Mouse (Mus musculus) stomach, postnatal 0 days (tissue): ENCODE data around the gene Mvd. TPM values are rescaled to one million over a fixed set of nuclear protein-coding genes. Genes with fewer than 3 reads are reported as not detected.

Experiments
- ATAC-seq: fragments of 200-750 bp; cut with Nextera tagmentation; 2 replicates; pipeline ENCODE4 v1.8.0; 2017; ENCODE audit not compliant: low FRiP score, low TSS enrichment
- DNase-seq: peaks from one replicate; pipeline ENCODE4 v3.0.0-alpha.2; 2016; ENCODE audit warnings: low spot score
- H3K27ac ChIP-seq: fragments of 300-500 bp; sonication (generic); replicated peaks from 2 replicates; pipeline ENCODE4 v1.5.1; 2014; ENCODE audit warnings: mild to moderate bottlenecking, control low read depth
- H3K27me3 ChIP-seq: fragments of 300-500 bp; sonication (generic); 2 replicates; pipeline ENCODE4 v1.6.1; 2014; ENCODE audit warnings: low read length; ENCODE audit not compliant: control insufficient read depth, insufficient read depth
- H3K36me3 ChIP-seq: fragments of 300-500 bp; sonication (generic); 2 replicates; pipeline ENCODE4 v1.6.1; 2014; ENCODE audit warnings: low read length, mixed read lengths; ENCODE audit not compliant: control insufficient read depth, insufficient read depth
- H3K4me1 ChIP-seq: fragments of 300-500 bp; sonication (generic); replicated peaks from 2 replicates; pipeline ENCODE4 v1.6.1; 2014; ENCODE audit warnings: antibody characterized with exemption; ENCODE audit not compliant: control insufficient read depth, insufficient read depth
- H3K4me2 ChIP-seq: fragments of 300-500 bp; sonication (generic); replicated peaks from 2 replicates; pipeline ENCODE4 v1.6.1; 2014; ENCODE audit warnings: low read depth, mild to moderate bottlenecking, control low read depth, moderate library complexity
- H3K4me3 ChIP-seq: fragments of 300-500 bp; sonication (generic); 2 replicates; pipeline ENCODE4 v1.5.1; 2014; ENCODE audit warnings: low read depth, low read length, control low read depth
- H3K9ac ChIP-seq: fragments of 300-500 bp; sonication (generic); 2 replicates; pipeline ENCODE4 v1.6.1; 2014; ENCODE audit warnings: mild to moderate bottlenecking, low read length, control low read depth, mixed read lengths
- H3K9me3 ChIP-seq: fragments of 300-500 bp; sonication (generic); 2 replicates; pipeline ENCODE4 v1.6.1; 2016; ENCODE audit warnings: low read length; ENCODE audit not compliant: control insufficient read depth
- CTCF ChIP-seq: IDR thresholded peaks from 2 replicates; pipeline ENCODE4 v1.5.1; 2016; ENCODE audit warnings: antibody characterized with exemption, low read depth, mild to moderate bottlenecking, moderate library complexity
- EP300 ChIP-seq: optimal IDR thresholded peaks from 2 replicates; pipeline ENCODE3; 2016; ENCODE audit warnings: antibody characterized with exemption
- WGBS: fragments of 180-500 bp; shearing (Covaris S2); extraction: QIAGEN DNeasy Blood & Tissue Kit; methylation state at CpG from one replicate; pipeline ENCODE4 v1.1.7; 2014; 5-methylcytosine and 5-hydroxymethylcytosine counted together
- polyA plus RNA-seq: library from polyadenylated mRNA; unstranded; fragments of >200 nt; fragmentation: Nextera tagmentation; extraction: Ambion mirVana; gene quantifications from 2 replicates; pipeline ENCODE4 v1.2.1, GENCODE M21; 2015

Mvd gene
- polyA plus RNA-seq, 1 experiment from 2014 or later: 34.6 TPM

- Histone ChIP-seq H3K27ac (no peak overlapping the region; the same call in 1 of the 2 replicates), H3K9ac (peak overlapping the region; percentile 27; the same call in 1 of the 2 replicates), H3K27me3 (no peaks in the 10 kb centered on the region; the same call in 1 of the 2 replicates), H3K9me3 (no peaks in the 10 kb centered on the region), H3K4me1 (no peaks in the 10 kb centered on the region; the same call in 1 of the 2 replicates), H3K4me3 (peak overlapping the region; percentile 27), H3K36me3 (no peaks in the 10 kb centered on the region), H3K4me2 (peak overlapping the region; percentile 52)
- WGBS: 35% methylated on average over 7 of the region's 7 CpGs
- DNase-seq (no peak), ATAC-seq (no peak)
- TF ChIP-seq EP300: no peak
- no peak for TF ChIP-seq CTCF
These were observed 16.8 kb upstream of the Mvd start for GRCm38 (mm10) chr8:122459990-122460389.

- H3K4me3 ChIP-seq: no peak overlapping the region
- no peaks in the 10 kb centered on the region; the same call in 1 of the 2 replicates for H3K4me1 ChIP-seq
- H3K36me3 ChIP-seq: no peaks in the 10 kb centered on the region
- H3K9ac ChIP-seq: no peak overlapping the region
- WGBS: 49% methylated on average over 6 of the region's 6 CpGs
- no peak overlapping the region for H3K4me2 ChIP-seq
- TF ChIP-seq EP300 (no peak), CTCF (peak; percentile 56)
- ATAC-seq: no peak
- no peak for DNase-seq
- H3K27ac ChIP-seq: no peak overlapping the region
- H3K27me3 ChIP-seq: no peaks in the 10 kb centered on the region; the same call in 1 of the 2 replicates
- H3K9me3 ChIP-seq: no peaks in the 10 kb centered on the region
These were observed 16.1 kb upstream of the Mvd start for GRCm38 (mm10) chr8:122459218-122459900.

- DNase-seq (no peak), ATAC-seq (no peak)
- H3K4me3 ChIP-seq: no peak overlapping the region
- no peaks in the 10 kb centered on the region; the same call in 1 of the 2 replicates for H3K27me3 ChIP-seq
- WGBS: 65% methylated on average over 11 of the region's 11 CpGs
- H3K4me1 ChIP-seq: no peaks in the 10 kb centered on the region; the same call in 1 of the 2 replicates
- TF ChIP-seq CTCF: no peak
- H3K36me3 ChIP-seq: no peaks in the 10 kb centered on the region
- H3K4me2 ChIP-seq: no peak overlapping the region
- no peak overlapping the region for H3K9ac ChIP-seq
- H3K27ac ChIP-seq: no peak overlapping the region
- H3K9me3 ChIP-seq: no peaks in the 10 kb centered on the region
These were observed 13.9 kb upstream of the Mvd start for GRCm38 (mm10) chr8:122457171-122457570.

DNA sequence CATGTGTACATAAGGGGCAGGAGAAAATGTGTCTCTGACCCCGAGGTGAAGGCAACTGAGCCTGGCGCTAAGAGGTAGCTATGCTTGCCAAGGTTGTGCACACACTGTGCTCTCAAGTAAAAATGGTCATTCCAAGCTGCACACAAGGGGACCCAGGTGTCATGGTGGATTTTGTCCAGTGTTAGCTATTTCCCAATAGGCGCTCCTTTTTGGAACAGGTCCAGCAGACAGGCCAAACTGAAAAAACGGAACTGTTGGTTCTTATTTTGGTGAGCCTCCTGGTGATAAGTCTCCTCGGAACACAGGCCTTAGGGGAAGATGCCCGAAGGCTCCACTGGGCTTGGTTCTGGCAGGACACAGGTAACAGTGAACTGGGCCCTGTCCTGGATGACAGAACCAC lies 11.2 kb upstream of the Mvd start:
- H3K9me3 ChIP-seq: no peaks in the 10 kb centered on the region
- no peak overlapping the region for H3K27ac ChIP-seq
- H3K4me2 ChIP-seq: no peak overlapping the region
- no peaks in the 10 kb centered on the region; the same call in 1 of the 2 replicates for H3K27me3 ChIP-seq
- DNase-seq (no peak), ATAC-seq (no peak)
- TF ChIP-seq CTCF: no peak
- no peak for TF ChIP-seq EP300
- no peaks in the 10 kb centered on the region for H3K36me3 ChIP-seq
- H3K4me1 ChIP-seq: no peaks in the 10 kb centered on the region
- no peak overlapping the region for H3K9ac ChIP-seq
- no peak overlapping the region for H3K4me3 ChIP-seq
- 63% methylated on average over 6 of the region's 6 CpGs for WGBS

GRCm38 (mm10) chr8:122452154-122452553 lies 8.9 kb upstream of the Mvd start:
- Histone ChIP-seq H3K27me3 (no peaks in the 10 kb centered on the region), H3K36me3 (no peaks in the 10 kb centered on the region), H3K27ac (no peak overlapping the region), H3K4me1 (no peaks in the 10 kb centered on the region), H3K4me3 (no peak overlapping the region), H3K9me3 (no peaks in the 10 kb centered on the region), H3K4me2 (no peak overlapping the region), H3K9ac (no peak overlapping the region)
- TF ChIP-seq EP300: no peak
- TF ChIP-seq CTCF: no peak
- DNase-seq (no peak), ATAC-seq (no peak)
- WGBS: 77% methylated on average over 10 of the region's 10 CpGs

GRCm38 (mm10) chr8:122451161-122451703 lies 8.0 kb upstream of the Mvd start:
- Histone ChIP-seq H3K36me3 (no peaks in the 10 kb centered on the region), H3K4me1 (no peaks in the 10 kb centered on the region), H3K4me2 (no peak overlapping the region), H3K27ac (no peak overlapping the region), H3K9ac (no peak overlapping the region), H3K4me3 (no peak overlapping the region), H3K9me3 (no peaks in the 10 kb centered on the region), H3K27me3 (no peaks in the 10 kb centered on the region)
- DNase-seq: no peak
- WGBS: 64% methylated on average over 7 of the region's 7 CpGs
- no peak for TF ChIP-seq CTCF
- TF ChIP-seq EP300: no peak
- no peak for ATAC-seq
